Mouse (Mus musculus) hindbrain, embryonic 12.5 days (tissue): ENCODE results near the gene Ess2. TPM values are rescaled to one million over a fixed set of nuclear protein-coding genes. Genes with fewer than 3 reads are reported as not detected.

Experiments used
- polyA plus RNA-seq: library from polyadenylated mRNA; unstranded; fragments of >200 nt; fragmentation: Nextera tagmentation; extraction: Ambion mirVana; gene quantifications from 2 replicates; pipeline ENCODE4 v1.2.1, GENCODE M21; 2016

Gene Ess2
- polyA plus RNA-seq, 1 experiment from 2014 or later: 51.1 TPM

Other genes with a start within 250 kb of the Ess2 start
- 45.2 and 51.7 TPM in 2 replicates for gene Med15, start 178.5 kb downstream of the Ess2 start, polyA plus RNA-seq
- 63.9 and 64.7 TPM in 2 replicates for gene Klhl22, start 151.7 kb downstream of the Ess2 start, polyA plus RNA-seq
- 21.0 and 26.5 TPM in 2 replicates for gene Scarf2, start 114.1 kb downstream of the Ess2 start, polyA plus RNA-seq
- 0.93 and 1.0 TPM in 2 replicates for gene B830017H08Rik, start 78.2 kb downstream of the Ess2 start, polyA plus RNA-seq
- gene Car15, start 73.0 kb downstream of the Ess2 start, polyA plus RNA-seq: 3.5 and 4.1 TPM in 2 replicates
- 0.66 and 0.73 TPM in 2 replicates for gene Gm20518, start 19.7 kb downstream of the Ess2 start, polyA plus RNA-seq
- 0.07 and 0.10 TPM in 2 replicates for gene Tssk1, start 17.1 kb downstream of the Ess2 start, polyA plus RNA-seq
- 101 and 106 TPM in 2 replicates for gene Dgcr2, start 12.8 kb downstream of the Ess2 start, polyA plus RNA-seq
- gene Tssk2, start 12.7 kb downstream of the Ess2 start, polyA plus RNA-seq: 0.17 and 0.21 TPM in 2 replicates
- gene Gsc2, start 3.7 kb upstream of the Ess2 start, polyA plus RNA-seq: 1.1 and 2.6 TPM in 2 replicates
- 142 and 153 TPM in 2 replicates for gene Slc25a1, start 16.9 kb upstream of the Ess2 start, polyA plus RNA-seq
- gene Vpreb2, start 69.1 kb upstream of the Ess2 start, polyA plus RNA-seq: not detected in 2 replicates
- gene Dgcr6, start 141.5 kb upstream of the Ess2 start, polyA plus RNA-seq: 132 and 139 TPM in 2 replicates
- gene Prodh, start 178.9 kb upstream of the Ess2 start, polyA plus RNA-seq: 5.9 and 7.0 TPM in 2 replicates
- 7.8 and 8.0 TPM in 2 replicates for gene Rtn4r, start 216.3 kb upstream of the Ess2 start, polyA plus RNA-seq